Mouse (Mus musculus): ENCODE data around the gene Naaladl2.

Naaladl2 gene

DNA sequence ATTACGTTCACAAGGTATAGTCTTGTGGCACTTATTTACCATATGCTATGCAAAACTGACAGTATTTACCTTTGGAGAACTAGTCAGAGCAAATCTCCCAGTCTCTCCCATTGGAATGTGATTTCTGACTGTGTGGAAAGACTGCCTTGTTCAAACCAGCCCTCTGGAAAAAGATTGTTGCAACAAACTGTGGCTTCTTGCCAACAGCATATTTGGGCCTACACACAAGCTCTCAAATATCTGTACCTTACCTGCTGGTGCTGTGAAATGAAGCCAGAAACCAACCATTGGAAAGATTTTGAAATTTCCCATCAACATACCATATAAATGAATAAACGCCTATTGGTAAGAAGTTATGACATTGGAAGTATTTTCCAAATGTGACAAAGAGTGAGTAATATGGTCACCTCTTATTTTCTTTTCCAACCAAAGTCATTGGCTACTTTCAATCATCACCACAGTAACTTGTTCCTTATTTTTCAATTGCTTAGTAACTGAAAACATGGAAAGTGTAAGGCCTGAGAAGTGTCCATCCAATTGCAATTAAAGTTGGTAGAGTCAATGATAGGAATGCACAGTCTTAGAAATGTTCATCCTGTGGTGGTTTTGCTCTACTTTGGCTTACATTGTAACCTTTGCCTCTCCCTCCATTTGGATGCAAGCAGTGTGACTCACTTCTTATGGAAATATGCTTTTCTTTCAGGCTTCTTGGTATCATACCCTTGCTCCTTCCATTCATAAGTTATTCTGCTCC, 453.7 kb downstream of the Naaladl2 start:
- in situ Hi-C loops (cut with MseI, MboI): no loop called here

DNA sequence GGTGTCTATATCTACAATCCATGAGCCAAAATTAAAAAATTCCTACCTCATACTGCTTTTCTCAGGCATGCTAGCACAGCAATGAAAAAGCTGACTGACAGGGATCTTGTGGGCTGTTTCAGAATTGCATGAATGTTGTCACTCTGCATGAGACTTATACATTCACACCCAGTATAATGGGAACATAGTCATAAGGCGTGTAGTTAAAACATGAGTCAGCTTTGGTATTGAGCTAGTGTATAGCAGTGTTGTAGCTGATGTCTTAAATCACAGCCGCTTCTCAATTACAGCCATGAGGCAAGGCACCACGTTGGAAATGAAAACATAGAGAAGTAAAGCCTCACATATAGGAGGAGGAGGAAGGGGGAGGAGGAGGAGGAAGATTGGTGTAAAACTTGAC, 473.6 kb downstream of the Naaladl2 start:
- in situ Hi-C loops (cut with MseI, MboI): no loop called here

- in situ Hi-C loops (cut with MseI, MboI): no loop called here
Observed at GRCm38 (mm10) chr3:24668052-24668916, 475.8 kb downstream of the Naaladl2 start.

- in situ Hi-C loops (cut with MseI, MboI): no loop called here
Observed at GRCm38 (mm10) chr3:24665408-24665807, 478.7 kb downstream of the Naaladl2 start.

- in situ Hi-C loops (cut with MseI, MboI): no loop called here
Observed at GRCm38 (mm10) chr3:24663749-24664148, 480.3 kb downstream of the Naaladl2 start.

DNA sequence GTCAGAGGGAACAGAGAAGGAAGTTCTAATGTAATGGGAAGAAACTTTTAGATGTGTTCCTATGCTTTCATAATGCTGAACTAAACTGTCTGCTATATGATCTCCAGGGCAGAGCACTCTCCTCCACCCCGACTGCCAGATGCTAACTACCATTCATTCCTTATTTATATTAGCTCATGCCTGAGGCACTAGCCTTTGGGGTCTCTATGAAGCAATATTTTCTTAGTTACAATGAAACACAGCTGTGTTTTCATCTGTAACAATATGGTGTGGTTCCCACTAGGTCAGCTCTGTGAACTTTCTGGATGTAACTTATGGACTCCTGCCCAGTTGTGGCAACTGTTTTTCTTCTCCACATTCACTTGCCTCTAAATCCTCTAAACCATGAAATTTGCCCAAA, 514.0 kb downstream of the Naaladl2 start:
- in situ Hi-C loops (cut with MseI, MboI): no loop called here

- in situ Hi-C loops (cut with MseI, MboI): no loop called here
Observed at GRCm38 (mm10) chr3:24605485-24605884, 538.6 kb downstream of the Naaladl2 start.

DNA sequence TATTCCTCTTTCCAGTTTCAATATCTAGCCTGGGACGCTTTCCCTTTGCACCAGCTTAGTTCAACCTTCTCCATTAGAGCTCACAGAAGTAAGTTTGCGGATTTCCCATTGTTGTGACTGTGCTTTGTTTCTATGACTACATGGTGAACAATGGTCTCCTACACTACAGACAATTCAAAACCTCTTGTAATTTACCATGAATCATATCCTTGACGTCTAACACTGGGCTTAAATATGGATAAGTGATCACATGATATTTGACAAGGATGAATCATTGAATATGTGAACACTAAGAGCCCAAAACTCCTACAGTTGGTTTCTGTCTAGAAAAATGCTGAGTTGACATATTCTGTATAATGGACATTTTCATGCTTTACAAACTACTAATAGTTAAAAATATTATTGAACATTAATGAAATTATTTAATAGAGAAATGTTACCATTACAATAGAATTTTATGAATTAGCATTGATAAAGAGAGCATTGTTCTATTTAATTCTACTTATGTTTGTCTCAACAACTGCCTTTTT, 539.2 kb downstream of the Naaladl2 start:
- in situ Hi-C loops (cut with MseI, MboI): no loop called here

DNA sequence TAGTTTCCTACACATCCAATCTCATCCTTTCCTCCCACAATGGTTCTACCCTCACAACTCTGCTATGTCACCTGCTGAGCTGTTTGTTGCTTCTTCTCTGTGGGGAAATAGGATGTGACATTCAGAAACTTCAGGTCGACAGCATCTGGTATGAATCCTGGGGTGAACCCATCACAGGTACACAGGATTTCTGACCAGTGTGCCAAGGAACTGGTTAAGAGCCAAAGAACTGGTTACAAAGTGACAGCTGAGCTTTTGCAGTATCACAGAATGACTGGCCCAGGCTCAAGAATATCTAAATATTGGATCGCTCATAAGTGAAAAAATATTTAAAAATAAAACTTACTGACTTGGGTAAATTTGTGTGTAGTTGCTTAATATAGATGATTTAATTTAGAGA, 548.6 kb downstream of the Naaladl2 start:
- in situ Hi-C loops (cut with MseI, MboI): no loop called here

- in situ Hi-C loops (cut with MseI, MboI): no loop called here
Observed at GRCm38 (mm10) chr3:24556617-24557016, 587.4 kb downstream of the Naaladl2 start.

DNA sequence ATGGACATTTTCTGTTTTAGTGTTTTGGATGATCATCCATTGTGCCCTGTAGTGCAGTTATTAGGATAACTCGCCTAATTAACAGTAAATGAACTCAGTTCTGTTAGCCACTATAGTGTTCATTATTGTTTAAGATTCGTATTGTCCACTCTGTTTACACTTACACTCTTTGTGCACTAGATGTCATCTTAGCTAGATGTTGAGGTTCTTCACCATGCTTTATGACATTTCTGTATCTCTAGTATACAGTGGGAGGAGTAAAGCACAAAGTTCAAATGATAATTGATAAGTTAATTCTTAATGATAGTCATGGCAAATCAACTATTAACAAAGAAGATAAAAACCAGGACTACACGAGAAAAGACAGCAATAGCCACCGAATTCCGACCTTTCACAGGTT, 590.4 kb downstream of the Naaladl2 start:
- in situ Hi-C loops (cut with MseI, MboI): no loop called here

DNA sequence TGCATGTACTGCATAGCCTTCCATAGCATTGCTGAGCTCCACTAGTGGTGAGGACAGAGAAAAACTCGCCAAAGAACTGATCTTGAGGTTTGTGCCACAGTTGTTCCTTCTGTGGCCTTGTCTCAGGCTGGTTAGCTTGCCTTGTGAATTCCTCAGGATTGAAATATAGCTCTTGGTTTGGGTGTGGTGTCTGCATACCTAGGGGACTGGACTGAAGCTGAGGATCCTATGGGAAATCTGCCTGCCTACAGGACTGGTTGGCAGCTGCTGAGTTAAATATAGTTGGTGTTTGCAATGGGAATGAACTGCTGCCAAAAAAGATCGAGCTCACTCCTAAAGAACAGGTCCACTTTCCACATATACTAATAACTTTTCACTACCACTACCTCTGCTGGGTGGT, 591.4 kb downstream of the Naaladl2 start:
- in situ Hi-C loops (cut with MseI, MboI): no loop called here

GRCm38 (mm10) chr3:24533775-24534458, 610.1 kb downstream of the Naaladl2 start:
- in situ Hi-C loops (cut with MseI, MboI): no loop called here

- in situ Hi-C loops (cut with MseI, MboI): no loop called here
Observed at GRCm38 (mm10) chr3:24514918-24515317, 629.1 kb downstream of the Naaladl2 start.

DNA sequence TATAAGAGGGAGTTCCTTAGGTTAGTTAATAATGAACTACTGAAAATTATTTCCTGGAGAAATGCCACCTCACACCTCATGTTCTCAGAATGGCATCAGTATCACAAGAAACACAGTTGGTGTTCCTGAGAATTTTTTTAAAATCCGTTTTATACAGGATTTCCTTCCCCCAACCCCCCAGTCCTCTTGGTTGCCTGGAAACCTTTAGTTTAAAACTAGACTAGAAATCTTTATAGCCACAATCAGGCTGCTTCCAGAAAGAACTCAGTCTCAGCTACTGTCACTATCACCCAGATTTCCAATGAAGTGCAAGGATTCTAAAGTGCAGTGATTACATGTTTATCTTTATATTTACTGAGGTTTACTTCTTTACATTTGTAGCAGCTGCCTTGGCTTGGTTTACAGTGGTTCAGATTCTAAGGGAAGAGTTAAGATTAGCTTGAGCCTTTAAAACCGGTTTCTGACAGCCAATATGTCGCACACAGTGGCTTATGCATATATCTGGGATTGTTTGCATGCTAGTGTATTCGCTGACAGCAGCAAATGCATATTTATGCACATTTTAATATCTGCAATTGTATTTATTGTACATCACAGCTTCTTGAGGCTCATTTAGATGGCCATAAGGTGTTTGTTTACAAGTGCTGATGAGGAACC, 657.5 kb downstream of the Naaladl2 start:
- in situ Hi-C loops (cut with MseI, MboI): no loop called here

DNA sequence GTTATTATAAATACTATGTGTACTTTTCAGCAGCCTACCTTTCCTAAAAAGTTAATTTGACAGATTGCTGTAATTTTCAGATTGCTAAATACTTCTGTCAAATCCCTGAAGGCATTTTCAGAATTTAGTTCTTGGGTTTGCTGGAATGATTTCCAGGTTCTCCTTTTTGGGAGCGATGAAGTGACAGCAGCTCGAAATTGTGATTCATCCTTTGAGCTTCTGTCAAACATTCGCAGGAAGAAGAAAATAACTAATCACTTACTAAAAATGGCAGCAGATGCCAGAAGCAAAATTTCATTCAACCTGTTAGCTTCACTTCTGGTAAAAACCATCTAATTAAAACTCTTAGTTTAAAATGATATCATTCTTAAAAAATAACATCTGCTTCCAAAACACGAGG, 680.1 kb downstream of the Naaladl2 start:
- in situ Hi-C loops (cut with MseI, MboI): no loop called here

- in situ Hi-C loops (cut with MseI, MboI): no loop called here
Observed at GRCm38 (mm10) chr3:24440621-24441020, 703.4 kb downstream of the Naaladl2 start.

DNA sequence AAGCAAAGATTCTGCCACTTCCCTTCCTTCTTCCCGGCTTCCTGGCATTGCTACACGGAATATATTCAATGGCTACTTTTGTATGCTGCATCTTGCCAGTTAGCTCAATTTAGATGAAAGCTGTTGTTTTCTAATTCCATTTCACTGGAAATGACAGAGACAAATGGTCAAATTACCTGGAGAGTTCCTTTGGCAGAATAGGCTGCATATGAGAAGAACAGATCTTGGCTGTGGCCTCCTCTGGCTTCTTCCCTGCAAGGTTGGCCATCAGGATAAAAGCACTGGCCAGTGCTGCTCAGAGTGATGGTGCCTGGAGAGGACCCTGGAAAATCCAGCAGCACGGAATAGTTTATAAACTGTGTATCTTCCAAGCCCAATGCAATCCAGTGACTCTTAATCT, 711.3 kb downstream of the Naaladl2 start:
- in situ Hi-C loops (cut with MseI, MboI): no loop called here

DNA sequence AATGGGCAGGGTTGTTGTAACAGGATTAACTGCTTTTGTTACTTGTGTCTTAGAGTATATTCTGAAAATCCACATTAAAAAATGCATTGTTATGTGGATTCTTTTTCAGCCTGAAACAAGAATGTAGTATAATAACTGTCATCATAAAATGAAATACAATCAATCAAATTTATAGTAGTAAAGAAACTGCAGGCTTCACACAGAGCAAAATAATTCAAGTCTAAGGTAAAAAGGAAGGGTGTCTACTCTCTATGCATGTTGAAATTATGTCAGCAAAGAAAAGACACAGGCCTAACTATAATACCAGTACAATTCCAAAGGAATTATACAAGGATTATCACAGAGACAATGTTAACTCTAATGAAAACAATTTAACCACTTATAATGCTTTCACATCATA, 752.3 kb downstream of the Naaladl2 start:
- in situ Hi-C loops (cut with MseI, MboI): no loop called here

- in situ Hi-C loops (cut with MseI, MboI): no loop called here
Observed at GRCm38 (mm10) chr3:24391311-24391710, 752.8 kb downstream of the Naaladl2 start.

DNA sequence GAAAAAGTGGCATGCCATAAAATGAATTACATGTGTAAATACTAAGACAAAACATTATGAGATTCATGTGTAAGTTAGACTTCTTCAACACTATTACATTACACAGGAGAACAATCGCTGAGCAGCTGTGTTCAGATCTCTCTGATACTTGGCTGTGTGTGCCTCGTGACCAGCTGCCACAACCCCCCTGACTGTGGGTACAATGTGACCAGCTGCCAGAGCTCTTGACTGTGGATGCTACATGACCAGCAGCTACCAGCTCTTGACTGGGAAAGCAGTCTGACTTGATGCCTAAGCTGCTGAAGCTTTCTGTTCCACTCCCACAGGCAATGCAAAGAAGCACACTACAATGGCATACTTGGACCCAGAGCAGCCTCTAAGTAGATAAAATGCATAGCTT, 789.1 kb downstream of the Naaladl2 start:
- in situ Hi-C loops (cut with MseI, MboI): no loop called here

Data from mouse trophoblast stem cell (cell line).